In genomic region chr10:21083391-21083918, GRCm38 (mm10) we compare ENCODE assay signal across 13 mouse cellular contexts.
A peak's percentile ranks its signal among the peaks of the same experiment; 100 is the strongest.
DNase-seq lines count a peak whose midpoint lies in the region; ATAC-seq and TF ChIP-seq lines count a peak whose summit lies in the region.
"Had no signal": no experiment of that assay in that cellular context is flagged by ENCODE, and none has a peak within 500 bp of the region (broad histone marks: within the 10 kb centered on the region; RNA-seq: fewer than 3 reads in every experiment).

No protein-coding gene starts in this region.

- no peak for TF ChIP-seq EP300 in stomach, postnatal 0 days (optimal IDR thresholded peaks at IDR 0.05)

- WGBS in kidney, postnatal 0 days: 59% methylated on average over 8 of the region's 8 CpGs
- 58% methylated on average over 8 of the region's 8 CpGs for WGBS in stomach, postnatal 0 days

- ATAC-seq in kidney, postnatal 0 days (replicated peaks; ENCODE audit: low FRiP score, low read depth): no peak
- peak; percentile 87 for ATAC-seq in granulocyte monocyte progenitor cell, adult 5-6 weeks (replicated peaks; ENCODE audit: poor library complexity, severe bottlenecking)
- no peak for ATAC-seq in stomach, postnatal 0 days (ENCODE audit: low FRiP score, low TSS enrichment)
- ATAC-seq: activated CD4-positive, CD25-positive, alpha-beta regulatory T cell, adult 4 months; CD4-positive, CD25-positive, alpha-beta regulatory T cell, adult 4 months had no signal

- DNase-seq in kidney, postnatal 0 days (ENCODE audit: low spot score): peak; percentile 73
- no peak for DNase-seq in kidney, adult 8-10 months
- DNase-seq in MEL-GATA-1-ER (ENCODE audit: extremely low read depth, low read depth): peak; percentile 64
- peak; percentile 81 for DNase-seq in cerebellum, adult 9-10 months
- no peak for DNase-seq in urinary bladder, postnatal 36 days (ENCODE audit: low spot score in 2 of 2)
- no peak for DNase-seq in stomach, postnatal 0 days (ENCODE audit: low spot score)
- no peak for DNase-seq in layer of hippocampus, adult 18-20 months (ENCODE audit: low spot score in 2 of 2)
- DNase-seq: heart, postnatal 14 days; liver had no signal

- no peak overlapping the region for H3K4me2 ChIP-seq in kidney, postnatal 0 days (ENCODE audit: low read length)
- H3K4me2 ChIP-seq in stomach, postnatal 0 days (replicated peaks; ENCODE audit: low read depth): no peak overlapping the region

- no peak overlapping the region for H3K27ac ChIP-seq in kidney, postnatal 0 days
- no peak overlapping the region for H3K27ac ChIP-seq in stomach, postnatal 0 days (replicated peaks)
- H3K27ac ChIP-seq: midbrain, embryonic 10.5 days had no signal

- no peaks in the 10 kb centered on the region for H3K9me3 ChIP-seq in kidney, postnatal 0 days (replicated peaks; ENCODE audit: low read length)
- H3K9me3 ChIP-seq in stomach, postnatal 0 days (ENCODE audit: control insufficient read depth, low read length): no peaks in the 10 kb centered on the region
- H3K9me3 ChIP-seq: midbrain, embryonic 10.5 days had no signal

- no peaks in the 10 kb centered on the region for H3K36me3 ChIP-seq in kidney, postnatal 0 days (ENCODE audit: insufficient read depth, low read length)
- no peaks in the 10 kb centered on the region for H3K36me3 ChIP-seq in stomach, postnatal 0 days (ENCODE audit: control insufficient read depth, insufficient read depth, low read length)

- H3K4me1 ChIP-seq in kidney, postnatal 0 days (replicated peaks; ENCODE audit: insufficient read depth, low read length): no peaks in the 10 kb centered on the region
- H3K4me1 ChIP-seq in stomach, postnatal 0 days (replicated peaks; ENCODE audit: control insufficient read depth, insufficient read depth): no peaks in the 10 kb centered on the region

- H3K4me3 ChIP-seq in kidney, postnatal 0 days (replicated peaks; ENCODE audit: low read depth, low read length): no peak overlapping the region
- no peak overlapping the region for H3K4me3 ChIP-seq in stomach, postnatal 0 days (ENCODE audit: low read depth, low read length)
- H3K4me3 ChIP-seq: midbrain, embryonic 10.5 days had no signal

- no peak overlapping the region for H3K9ac ChIP-seq in kidney, postnatal 0 days (ENCODE audit: low read depth, low read length)
- no peak overlapping the region for H3K9ac ChIP-seq in stomach, postnatal 0 days (ENCODE audit: low read length)

- H3K27me3 ChIP-seq in kidney, postnatal 0 days (ENCODE audit: insufficient read depth, low read length): no peaks in the 10 kb centered on the region
- H3K27me3 ChIP-seq in stomach, postnatal 0 days (ENCODE audit: control insufficient read depth, insufficient read depth, low read length): no peaks in the 10 kb centered on the region

- TF ChIP-seq CTCF in kidney, postnatal 0 days (IDR thresholded peaks at IDR 0.05; ENCODE audit: low read depth): no peak
- TF ChIP-seq CTCF in stomach, postnatal 0 days (IDR thresholded peaks at IDR 0.05; ENCODE audit: low read depth): no peak

Comparison
In these comparisons a context has a peak if more than half of its experiments do, and no peak if none do; other contexts are left out.
1. DNase-seq: peak in kidney, postnatal 0 days (single experiment), MEL-GATA-1-ER (single experiment) and cerebellum, adult 9-10 months (single experiment); none in kidney, adult 8-10 months (0 of 2), urinary bladder, postnatal 36 days (0 of 2), stomach, postnatal 0 days (single experiment) and layer of hippocampus, adult 18-20 months (0 of 2).